Mouse (Mus musculus) embryonic facial prominence, embryonic 13.5 days (tissue): ENCODE data around the gene Hcfc2. TPM values are rescaled to one million over a fixed set of nuclear protein-coding genes. Genes with fewer than 3 reads are reported as not detected.

Experiments
- ATAC-seq: fragments of 200-750 bp; cut with Nextera tagmentation; 2 replicates; pipeline ENCODE4 v1.8.0; 2017; ENCODE audit warnings: low read depth; ENCODE audit not compliant: insufficient number of reproducible peaks, insufficient read depth, low FRiP score, low TSS enrichment
- H3K27ac ChIP-seq: fragments of 300-500 bp; sonication (generic); 2 replicates; pipeline ENCODE4 v1.5.1; 2015; ENCODE audit warnings: moderate library complexity, mild to moderate bottlenecking, inconsistent platforms
- H3K27me3 ChIP-seq: fragments of 300-500 bp; sonication (generic); 2 replicates; pipeline ENCODE4 v1.6.1; 2015; ENCODE audit warnings: mild to moderate bottlenecking, inconsistent platforms
- H3K36me3 ChIP-seq: fragments of 300-500 bp; sonication (generic); 2 replicates; pipeline ENCODE4 v1.6.1; 2015; ENCODE audit warnings: mild to moderate bottlenecking, inconsistent platforms
- H3K4me1 ChIP-seq: fragments of 300-500 bp; sonication (generic); 2 replicates; pipeline ENCODE4 v1.6.1; 2015; ENCODE audit warnings: inconsistent platforms
- H3K4me2 ChIP-seq: fragments of 300-500 bp; sonication (generic); 2 replicates; pipeline ENCODE4 v1.6.1; 2015; ENCODE audit warnings: moderate library complexity, mild to moderate bottlenecking, inconsistent platforms
- H3K4me3 ChIP-seq: fragments of 300-500 bp; sonication (generic); 2 replicates; pipeline ENCODE4 v1.5.1; 2015; ENCODE audit warnings: mild to moderate bottlenecking, inconsistent platforms
- H3K9ac ChIP-seq: fragments of 300-500 bp; sonication (generic); 2 replicates; pipeline ENCODE4 v1.6.1; 2015; ENCODE audit warnings: mild to moderate bottlenecking, inconsistent platforms
- H3K9me3 ChIP-seq: fragments of 300-500 bp; sonication (generic); 2 replicates; pipeline ENCODE4 v1.6.1; 2016; ENCODE audit warnings: inconsistent platforms
- WGBS: fragments of 180-500 bp; shearing (Covaris S2); methylation state at CpG from one replicate; pipeline ENCODE4 v1.1.7; 2015; ENCODE audit warnings: mixed read lengths; 5-methylcytosine and 5-hydroxymethylcytosine counted together
- polyA plus RNA-seq: library from polyadenylated mRNA; unstranded; fragments of >200 nt; fragmentation: Nextera tagmentation; extraction: Ambion mirVana; gene quantifications from 2 replicates; pipeline ENCODE4 v1.2.1, GENCODE M21; 2015

Hcfc2 gene
- polyA plus RNA-seq, 1 experiment from 2014 or later: 44.5 TPM

DNA sequence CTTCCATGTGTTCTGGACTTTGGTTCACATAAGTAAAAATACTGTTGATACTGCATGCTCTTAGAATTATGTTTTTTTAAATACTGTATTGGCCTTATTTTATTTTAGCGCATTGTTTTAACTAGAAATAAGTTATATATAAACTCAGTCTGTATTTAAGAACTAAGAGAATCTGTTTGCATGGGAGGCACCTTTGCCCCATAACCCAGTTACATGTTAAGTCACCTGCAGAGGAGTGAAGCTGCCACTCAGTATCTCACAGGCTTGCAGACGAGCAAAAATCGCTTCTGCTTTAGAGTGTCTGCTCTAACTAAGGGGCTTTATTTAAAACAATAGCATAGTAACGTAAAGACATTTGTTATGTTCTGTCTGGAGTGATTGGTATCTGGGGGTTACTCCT, 45.9 kb downstream of the Hcfc2 start:
- H3K4me3 ChIP-seq: no peak overlapping the region
- H3K4me1 ChIP-seq: no peaks in the 10 kb centered on the region
- no peaks in the 10 kb centered on the region for H3K27me3 ChIP-seq
- H3K27ac ChIP-seq: no peak overlapping the region
- ATAC-seq: no peak
- WGBS: 95% methylated on average over 4 of the region's 4 CpGs
- H3K36me3 ChIP-seq: peaks cover 70% of the 10 kb centered on the region
- no peak overlapping the region for H3K4me2 ChIP-seq
- H3K9me3 ChIP-seq: no peaks in the 10 kb centered on the region
- no peak overlapping the region for H3K9ac ChIP-seq

DNA sequence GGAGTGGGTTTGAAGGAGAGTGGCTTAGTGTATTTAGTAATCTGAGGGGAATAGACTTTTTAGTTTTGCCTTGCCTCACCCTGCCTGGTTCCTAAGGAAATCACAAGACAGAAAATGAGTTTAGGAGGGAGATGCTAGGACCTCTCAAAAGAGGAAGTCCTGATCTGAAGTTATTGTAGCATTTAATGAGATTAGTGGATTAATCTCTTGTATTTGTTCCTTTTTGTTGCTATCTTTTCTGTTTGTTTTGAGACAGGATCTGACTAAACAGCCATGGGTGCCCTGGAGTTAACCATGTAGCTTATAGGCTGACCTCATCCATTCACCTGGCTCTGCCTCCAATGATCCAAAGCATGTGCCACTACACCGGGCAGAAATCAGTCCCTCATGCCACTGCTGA, 46.6 kb downstream of the Hcfc2 start:
- H3K4me3 ChIP-seq: no peak overlapping the region
- no peaks in the 10 kb centered on the region for H3K27me3 ChIP-seq
- 79% methylated on average over 1 of the region's 1 CpGs for WGBS
- H3K27ac ChIP-seq: no peak overlapping the region
- no peak overlapping the region for H3K9ac ChIP-seq
- no peaks in the 10 kb centered on the region for H3K4me1 ChIP-seq
- no peak for ATAC-seq
- no peak overlapping the region for H3K4me2 ChIP-seq
- H3K9me3 ChIP-seq: no peaks in the 10 kb centered on the region
- H3K36me3 ChIP-seq: peaks cover 74% of the 10 kb centered on the region

DNA sequence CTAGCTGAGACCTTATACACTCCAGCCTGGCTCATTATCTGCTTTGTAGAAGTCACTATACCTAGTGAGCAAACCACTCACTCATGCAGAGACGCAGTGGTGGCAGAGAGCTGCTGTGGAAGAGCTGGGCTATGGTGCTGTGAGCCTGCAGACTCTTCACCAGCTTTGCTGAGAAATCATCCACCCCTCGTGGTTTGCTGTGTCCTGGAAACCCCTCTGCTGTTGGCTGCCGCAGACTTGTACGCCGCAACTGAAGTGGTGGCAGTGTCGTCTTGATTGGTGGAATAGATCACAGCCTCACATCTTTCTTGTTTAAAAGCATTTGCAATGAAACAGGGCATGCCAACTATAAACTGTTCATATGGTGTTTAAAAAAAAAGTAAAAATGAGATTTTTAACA, 48.3 kb downstream of the Hcfc2 start:
- H3K4me1 ChIP-seq: no peaks in the 10 kb centered on the region
- no peaks in the 10 kb centered on the region for H3K27me3 ChIP-seq
- no peak overlapping the region for H3K27ac ChIP-seq
- H3K4me3 ChIP-seq: no peak overlapping the region
- H3K4me2 ChIP-seq: no peak overlapping the region
- no peaks in the 10 kb centered on the region for H3K9me3 ChIP-seq
- H3K9ac ChIP-seq: no peak overlapping the region
- WGBS: 84% methylated on average over 6 of the region's 6 CpGs
- no peak for ATAC-seq
- H3K36me3 ChIP-seq: peaks cover 79% of the 10 kb centered on the region

DNA sequence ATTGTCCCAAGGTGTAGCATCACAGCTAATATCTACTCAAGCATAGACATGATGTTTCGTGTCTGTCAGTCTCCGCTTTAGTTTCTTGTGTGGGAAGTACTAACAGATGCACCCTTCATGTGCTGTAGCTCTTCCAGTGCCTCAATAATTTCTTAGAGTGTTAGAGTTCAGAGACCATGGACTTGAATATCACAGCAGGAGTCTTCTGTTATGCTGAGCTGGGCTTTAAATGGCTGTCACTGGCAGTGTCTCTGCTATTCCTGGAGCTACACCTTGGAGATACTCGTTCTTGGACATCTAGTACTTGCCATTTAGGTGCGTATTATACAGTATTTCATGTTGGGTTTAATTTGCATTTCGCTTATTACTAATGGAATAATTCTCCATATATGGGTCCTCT, 49.3 kb downstream of the Hcfc2 start:
- Histone ChIP-seq H3K4me1 (no peaks in the 10 kb centered on the region), H3K27ac (no peak overlapping the region), H3K9ac (no peak overlapping the region), H3K4me2 (no peak overlapping the region), H3K9me3 (no peaks in the 10 kb centered on the region), H3K36me3 (peaks cover 76% of the 10 kb centered on the region), H3K27me3 (no peaks in the 10 kb centered on the region), H3K4me3 (no peak overlapping the region)
- ATAC-seq: no peak
- WGBS: 89% methylated on average over 5 of the region's 5 CpGs

DNA sequence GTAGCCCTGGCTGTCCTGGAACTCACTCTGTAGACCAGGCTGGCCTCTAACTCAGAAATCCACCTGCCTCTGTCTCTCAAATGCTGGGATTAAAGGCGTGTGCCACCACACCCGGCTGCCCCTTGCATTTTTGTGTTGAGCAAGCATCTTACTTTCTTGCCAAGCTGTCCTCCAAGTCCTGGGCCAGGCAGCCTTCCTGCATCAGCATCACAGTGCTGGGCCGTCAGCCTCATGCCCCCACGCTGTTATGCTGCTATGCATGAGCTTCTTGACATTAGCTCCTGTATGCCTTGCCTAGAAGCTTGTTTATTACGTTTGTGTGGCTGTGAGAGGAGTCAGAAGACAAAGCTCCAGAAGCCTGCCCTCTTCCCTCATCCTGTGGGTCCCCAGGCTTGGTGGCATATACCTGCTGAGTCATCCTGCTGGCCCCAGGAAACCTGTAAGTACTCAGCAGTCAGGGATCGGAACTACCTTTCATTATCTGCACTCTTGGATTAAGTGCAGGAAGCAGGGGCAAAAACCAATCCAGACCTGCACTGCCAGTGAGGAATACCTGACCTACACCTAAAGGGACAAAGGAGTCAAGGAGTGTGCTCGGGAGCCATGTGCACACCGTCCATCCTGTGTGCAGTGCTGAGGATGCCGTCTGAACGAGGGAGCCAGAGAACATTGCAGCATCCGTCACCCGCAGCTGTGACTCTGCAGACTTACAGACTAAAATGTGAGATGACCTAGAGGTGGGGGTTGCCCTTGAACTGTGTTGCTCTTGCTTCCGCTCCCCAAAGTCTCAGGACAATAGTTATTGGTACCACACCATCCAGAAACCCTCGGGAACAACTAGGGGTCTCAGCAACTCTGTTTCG, 51.3 kb downstream of the Hcfc2 start:
- Histone ChIP-seq H3K36me3 (peaks cover 87% of the 10 kb centered on the region), H3K9me3 (no peaks in the 10 kb centered on the region), H3K27me3 (no peaks in the 10 kb centered on the region), H3K4me1 (no peaks in the 10 kb centered on the region), H3K4me2 (no peak overlapping the region), H3K27ac (no peak overlapping the region), H3K4me3 (no peak overlapping the region), H3K9ac (no peak overlapping the region)
- no peak for ATAC-seq
- WGBS: 89% methylated on average over 15 of the region's 15 CpGs

DNA sequence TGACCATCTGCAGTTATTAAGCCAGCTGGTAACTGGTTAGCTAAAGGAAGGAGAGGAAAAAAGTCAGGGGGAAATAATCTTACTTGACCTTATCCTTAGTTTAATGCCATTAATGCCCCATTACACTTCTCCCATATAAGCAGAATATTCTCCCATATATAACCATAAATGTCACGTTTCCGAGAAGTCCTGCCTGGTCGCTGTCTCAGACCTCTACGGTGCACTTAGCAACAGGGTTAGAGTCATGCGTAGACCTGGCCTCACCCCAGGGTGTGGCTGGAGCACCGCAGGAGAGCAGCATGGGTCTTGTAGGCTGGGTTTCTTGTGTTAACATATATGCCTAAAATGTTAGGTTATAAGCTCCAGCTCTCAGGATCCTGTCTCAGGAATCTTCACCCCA, 54.8 kb downstream of the Hcfc2 start:
- no peak overlapping the region for H3K4me3 ChIP-seq
- H3K9me3 ChIP-seq: no peaks in the 10 kb centered on the region
- peaks cover 95% of the 10 kb centered on the region for H3K36me3 ChIP-seq
- ATAC-seq: no peak
- WGBS: 95% methylated on average over 6 of the region's 6 CpGs
- no peak overlapping the region for H3K27ac ChIP-seq
- no peaks in the 10 kb centered on the region for H3K27me3 ChIP-seq
- H3K4me2 ChIP-seq: no peak overlapping the region
- no peak overlapping the region for H3K9ac ChIP-seq
- H3K4me1 ChIP-seq: no peaks in the 10 kb centered on the region

DNA sequence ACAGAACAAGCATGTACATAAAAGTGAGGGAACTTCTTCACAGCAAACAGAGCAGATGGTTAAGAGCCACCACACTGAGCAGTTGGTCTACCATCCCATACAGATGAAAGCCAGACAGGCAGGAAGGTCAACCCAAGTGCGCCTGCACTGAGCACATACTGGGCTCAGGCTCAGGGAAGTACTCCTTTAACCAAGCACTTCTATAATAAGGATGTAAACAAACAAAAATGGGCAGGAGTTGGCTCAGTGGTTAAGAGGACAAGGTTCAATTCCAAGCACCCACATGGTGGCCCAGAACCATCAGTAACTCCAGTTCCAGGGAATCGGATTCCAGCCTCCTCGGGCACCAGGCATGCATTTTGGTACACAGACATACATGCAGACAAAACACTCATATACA, 57.0 kb downstream of the Hcfc2 start:
- Histone ChIP-seq H3K9me3 (no peaks in the 10 kb centered on the region), H3K4me2 (no peak overlapping the region), H3K27me3 (no peaks in the 10 kb centered on the region), H3K4me1 (no peaks in the 10 kb centered on the region), H3K9ac (no peak overlapping the region), H3K27ac (no peak overlapping the region), H3K36me3 (peaks cover 93% of the 10 kb centered on the region), H3K4me3 (no peak overlapping the region)
- ATAC-seq: no peak
- WGBS: 85% methylated on average over 3 of the region's 3 CpGs

DNA sequence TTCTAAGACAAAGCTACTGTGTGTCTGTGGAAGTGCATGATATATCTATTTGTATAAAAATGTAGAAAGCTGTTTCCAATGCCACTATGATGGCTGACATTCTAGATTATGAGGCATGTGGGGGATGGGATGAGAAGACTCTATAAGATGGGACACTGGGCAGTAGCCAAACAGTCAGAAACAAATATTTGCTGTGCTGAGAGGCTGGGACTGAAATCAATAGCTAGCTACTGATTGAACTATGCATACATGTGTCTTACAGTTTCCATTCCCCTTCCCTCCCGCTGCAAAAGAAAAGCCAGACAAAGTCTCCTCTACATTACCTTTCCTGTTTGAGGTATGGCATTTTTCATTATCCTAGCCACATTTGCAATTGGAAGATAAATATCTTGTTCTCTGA, 58.7 kb downstream of the Hcfc2 start:
- peaks cover 92% of the 10 kb centered on the region for H3K36me3 ChIP-seq
- H3K27me3 ChIP-seq: no peaks in the 10 kb centered on the region
- H3K4me2 ChIP-seq: no peak overlapping the region
- no peaks in the 10 kb centered on the region for H3K9me3 ChIP-seq
- H3K9ac ChIP-seq: no peak overlapping the region
- ATAC-seq: no peak
- no peaks in the 10 kb centered on the region for H3K4me1 ChIP-seq
- 100% methylated on average over 1 of the region's 1 CpGs for WGBS
- H3K27ac ChIP-seq: no peak overlapping the region
- H3K4me3 ChIP-seq: no peak overlapping the region

DNA sequence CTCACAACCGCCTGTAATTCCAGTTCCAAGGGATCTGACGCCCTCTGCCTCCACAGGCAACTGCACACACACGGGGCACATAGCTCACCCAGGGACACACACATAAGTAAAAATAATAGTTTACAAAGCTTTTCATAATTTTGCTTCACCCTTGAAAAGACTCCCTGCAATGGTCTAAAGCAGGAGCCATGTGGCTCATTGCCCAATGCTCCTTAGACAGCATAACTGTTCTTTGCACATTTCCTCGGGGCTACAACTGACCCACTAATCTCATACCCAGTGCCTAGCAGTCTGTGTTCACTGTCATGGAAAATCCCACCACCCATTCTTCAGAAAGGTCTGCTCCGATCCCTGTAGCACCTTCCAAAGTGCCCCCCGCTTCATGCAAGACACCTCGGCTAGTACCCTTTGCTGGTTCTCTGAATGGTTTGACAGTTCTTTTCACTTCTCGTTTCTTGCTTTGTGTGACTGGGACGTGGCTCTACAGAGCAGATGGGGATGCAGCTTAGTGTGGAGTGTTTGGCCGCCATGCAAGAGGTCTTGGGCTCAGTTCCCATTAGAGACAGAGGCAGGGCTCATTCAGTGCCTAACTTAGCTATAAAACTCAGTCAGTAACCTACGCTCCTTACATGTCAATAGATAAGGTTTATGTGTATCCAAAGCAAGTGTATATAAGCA, 59.4 kb downstream of the Hcfc2 start:
- 96% methylated on average over 11 of the region's 11 CpGs for WGBS
- Histone ChIP-seq H3K4me2 (no peak overlapping the region), H3K9me3 (no peaks in the 10 kb centered on the region), H3K36me3 (peaks cover 97% of the 10 kb centered on the region), H3K9ac (no peak overlapping the region), H3K4me3 (no peak overlapping the region), H3K27me3 (no peaks in the 10 kb centered on the region), H3K27ac (no peak overlapping the region), H3K4me1 (peaks cover 5% of the 10 kb centered on the region)
- no peak for ATAC-seq

DNA sequence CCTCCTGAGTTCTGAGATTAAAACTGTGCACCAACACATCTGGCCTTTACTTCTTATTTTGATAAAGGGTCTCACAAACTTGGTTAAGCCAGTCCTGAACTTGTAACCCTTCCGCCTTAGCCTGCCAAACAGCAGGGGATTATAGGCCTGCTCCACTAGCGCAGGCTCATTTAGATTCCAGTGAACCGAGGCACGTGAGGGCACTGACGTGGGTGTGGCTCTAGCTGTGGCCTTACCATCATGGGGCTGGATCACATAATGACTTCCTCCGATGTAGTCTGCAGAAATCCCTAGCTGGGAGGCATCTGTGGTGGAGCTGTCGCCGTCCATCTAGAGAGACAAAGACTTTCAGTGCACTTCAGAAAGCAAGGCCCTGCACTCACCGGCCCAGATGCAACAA, 60.5 kb downstream of the Hcfc2 start:
- no peak overlapping the region for H3K27ac ChIP-seq
- H3K36me3 ChIP-seq: peaks cover 96% of the 10 kb centered on the region
- H3K4me2 ChIP-seq: no peak overlapping the region
- no peaks in the 10 kb centered on the region for H3K9me3 ChIP-seq
- no peaks in the 10 kb centered on the region for H3K27me3 ChIP-seq
- no peak overlapping the region for H3K4me3 ChIP-seq
- 90% methylated on average over 9 of the region's 9 CpGs for WGBS
- H3K9ac ChIP-seq: no peak overlapping the region
- peaks cover 16% of the 10 kb centered on the region for H3K4me1 ChIP-seq
- ATAC-seq: no peak

DNA sequence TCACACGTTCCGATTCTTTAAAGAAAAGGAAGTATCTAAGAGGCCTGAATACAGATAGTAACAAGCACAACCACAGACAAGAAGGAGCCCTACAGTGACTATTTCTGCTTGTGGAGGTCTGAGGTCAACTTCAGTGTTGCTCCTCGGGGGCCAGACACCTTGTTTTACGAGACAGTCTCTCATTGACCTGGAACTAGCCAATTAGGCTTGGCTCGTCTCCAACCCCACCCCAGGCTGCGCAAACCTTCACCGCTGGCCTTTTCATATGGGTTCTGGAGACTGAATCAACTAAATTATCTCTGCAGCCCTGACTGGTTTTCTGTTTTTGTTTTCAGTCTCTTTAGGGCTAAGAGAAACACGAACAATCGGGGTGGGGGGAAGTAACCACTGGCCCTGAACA, 61.4 kb downstream of the Hcfc2 start:
- Histone ChIP-seq H3K4me3 (no peak overlapping the region), H3K4me2 (no peak overlapping the region), H3K27ac (no peak overlapping the region), H3K9ac (no peak overlapping the region), H3K36me3 (peaks cover 88% of the 10 kb centered on the region), H3K27me3 (no peaks in the 10 kb centered on the region), H3K9me3 (no peaks in the 10 kb centered on the region), H3K4me1 (peaks cover 21% of the 10 kb centered on the region)
- ATAC-seq: no peak
- 86% methylated on average over 9 of the region's 9 CpGs for WGBS

DNA sequence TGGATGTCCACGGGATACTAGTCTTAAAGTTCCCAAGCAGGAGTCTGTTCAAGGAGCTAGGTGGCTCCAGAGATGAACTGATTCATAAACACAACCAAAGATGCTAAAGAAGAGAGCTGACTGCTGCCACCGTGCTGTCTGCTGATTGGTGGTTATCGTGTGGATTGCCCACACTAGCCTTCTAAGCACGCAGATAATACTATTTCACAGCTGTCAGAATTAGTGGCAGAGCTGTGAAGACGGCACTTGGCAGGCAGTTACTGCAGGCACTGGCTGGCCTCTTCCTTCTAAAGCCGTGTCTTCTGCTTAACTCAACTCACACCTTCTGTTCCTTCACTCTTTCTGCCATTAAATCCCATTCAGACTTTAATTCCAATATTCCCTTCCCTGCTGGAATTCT, 62.4 kb downstream of the Hcfc2 start:
- H3K9ac ChIP-seq: no peak overlapping the region
- H3K4me3 ChIP-seq: no peak overlapping the region
- no peak for ATAC-seq
- no peaks in the 10 kb centered on the region for H3K27me3 ChIP-seq
- no peak overlapping the region for H3K27ac ChIP-seq
- 85% methylated on average over 6 of the region's 6 CpGs for WGBS
- no peaks in the 10 kb centered on the region for H3K9me3 ChIP-seq
- no peak overlapping the region for H3K4me2 ChIP-seq
- peaks cover 78% of the 10 kb centered on the region for H3K36me3 ChIP-seq
- H3K4me1 ChIP-seq: peaks cover 23% of the 10 kb centered on the region
